Mouse (Mus musculus): ENCODE results near the gene Trim50.
A peak's percentile ranks its signal among the peaks of the same experiment; 100 is the strongest.

- peak; percentile 56; the same call in 1 of the 2 replicates for TF ChIP-seq ZC3H11A (IDR thresholded peaks at IDR 0.05; ENCODE audit: borderline replicate concordance, low read depth, low read length)
- no peak for TF ChIP-seq MAFK (IDR thresholded peaks at IDR 0.05; ENCODE audit: insufficient read depth, low read depth, low read length)
- no peak for TF ChIP-seq HCFC1 (IDR thresholded peaks at IDR 0.05; ENCODE audit: borderline replicate concordance, insufficient read depth, low read length)
- no peak for TF ChIP-seq CHD2 (IDR thresholded peaks at IDR 0.05; ENCODE audit: low read depth, low read length)
- no peak for TF ChIP-seq ZNF384 (IDR thresholded peaks at IDR 0.05; ENCODE audit: low read depth, low read length)
Measured at GRCm38 (mm10) chr5:135400244-135400643, 47.1 kb downstream of the Trim50 start.

Measured in ES-E14 (cell line).